Mouse (Mus musculus): Measurements from ENCODE around the gene Slc47a2.

GRCm38 (mm10) chr11:61270406-61270805 is 72.3 kb downstream of the Slc47a2 start:
- no peak for TF ChIP-seq CTCF (IDR thresholded peaks at IDR 0.05; ENCODE audit: low read depth, low read length)
- no peak for TF ChIP-seq POLR2A (IDR thresholded peaks at IDR 0.05; ENCODE audit: extremely low read depth, insufficient read depth, low read length)
